Mouse (Mus musculus) midbrain, embryonic 11.5 days (tissue): Measurements from ENCODE around the gene Dpy19l1. TPM values are rescaled to one million over a fixed set of nuclear protein-coding genes. Genes with fewer than 3 reads are reported as not detected.

Source experiments
- ATAC-seq: fragments of 200-750 bp; cut with Nextera tagmentation; 2 replicates; pipeline ENCODE4 v1.8.0; 2017; ENCODE audit warnings: moderate TSS enrichment, moderate library complexity; ENCODE audit not compliant: low FRiP score
- DNase-seq: peaks from one replicate; pipeline ENCODE4 v3.0.0; 2015; ENCODE audit warnings: low spot score; ENCODE audit errors: missing footprints
- H3K27ac ChIP-seq: fragments of 300-500 bp; sonication (generic); 2 replicates; pipeline ENCODE4 v1.5.1; 2014; ENCODE audit warnings: low read depth, low read length
- H3K27me3 ChIP-seq: fragments of 300-500 bp; sonication (generic); 2 replicates; pipeline ENCODE4 v1.6.1; 2014; ENCODE audit warnings: mild to moderate bottlenecking, low read length, moderate library complexity, mixed read lengths; ENCODE audit not compliant: control insufficient read depth, insufficient read depth
- H3K36me3 ChIP-seq: fragments of 300-500 bp; sonication (generic); 2 replicates; pipeline ENCODE4 v1.6.1; 2014; ENCODE audit warnings: mild to moderate bottlenecking, low read length, moderate library complexity, mixed read lengths; ENCODE audit not compliant: control insufficient read depth, insufficient read depth
- H3K4me1 ChIP-seq: fragments of 300-500 bp; sonication (generic); 2 replicates; pipeline ENCODE4 v1.6.1; 2014; ENCODE audit warnings: low read length; ENCODE audit not compliant: control insufficient read depth, insufficient read depth
- H3K4me2 ChIP-seq: fragments of 300-500 bp; sonication (generic); 2 replicates; pipeline ENCODE4 v1.6.1; 2014; ENCODE audit warnings: mild to moderate bottlenecking, moderate library complexity
- H3K4me3 ChIP-seq: fragments of 300-500 bp; sonication (generic); 2 replicates; pipeline ENCODE4 v1.5.1; 2014; ENCODE audit warnings: low read depth, low read length
- H3K9ac ChIP-seq: fragments of 300-500 bp; sonication (generic); 2 replicates; pipeline ENCODE4 v1.6.1; 2014; ENCODE audit warnings: low read length
- H3K9me3 ChIP-seq: fragments of 300-500 bp; sonication (generic); 2 replicates; pipeline ENCODE4 v1.6.1; 2016; ENCODE audit warnings: low read length; ENCODE audit not compliant: control insufficient read depth
- WGBS: fragments of 180-500 bp; shearing (Covaris S2); extraction: QIAGEN DNeasy Blood & Tissue Kit; methylation state at CpG from one replicate; pipeline ENCODE4 v1.1.7; 2014; 5-methylcytosine and 5-hydroxymethylcytosine counted together
- polyA plus RNA-seq: library from polyadenylated mRNA; unstranded; fragments of >200 nt; fragmentation: Nextera tagmentation; extraction: Ambion mirVana; gene quantifications from 2 replicates; pipeline ENCODE4 v1.2.1, GENCODE M21; 2014

Gene Dpy19l1
- polyA plus RNA-seq, 1 experiment from 2014 or later, result 17.2 TPM

DNA sequence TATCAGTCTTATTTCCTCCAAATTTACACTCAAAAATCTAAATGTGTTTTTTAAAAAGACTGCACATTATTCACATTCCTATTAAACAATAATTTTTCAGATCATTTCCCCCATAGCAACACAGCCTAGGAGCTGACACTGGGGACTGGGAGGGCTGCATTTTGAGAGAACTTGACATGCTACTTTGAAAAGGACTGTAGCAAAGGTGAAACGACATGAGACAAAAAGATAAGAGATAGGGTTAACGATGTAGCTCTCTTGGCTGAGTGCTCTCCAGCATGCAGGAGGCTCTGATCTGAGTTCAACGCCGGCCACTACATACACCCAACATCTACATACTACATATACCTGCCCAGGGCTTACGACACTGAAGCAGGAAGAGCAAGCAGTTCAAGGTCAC, 20.6 kb downstream of the Dpy19l1 start:
- no peaks in the 10 kb centered on the region for H3K4me1 ChIP-seq
- no peak overlapping the region for H3K4me2 ChIP-seq
- no peaks in the 10 kb centered on the region for H3K27me3 ChIP-seq
- H3K9me3 ChIP-seq, result no peaks in the 10 kb centered on the region
- no peaks in the 10 kb centered on the region; the same call in 1 of the 2 replicates for H3K36me3 ChIP-seq
- no peak overlapping the region for H3K4me3 ChIP-seq
- ATAC-seq, result no peak
- H3K9ac ChIP-seq, result no peak overlapping the region
- 87% methylated on average over 5 of the region's 5 CpGs for WGBS
- H3K27ac ChIP-seq, result no peak overlapping the region
- no peak for DNase-seq

DNA sequence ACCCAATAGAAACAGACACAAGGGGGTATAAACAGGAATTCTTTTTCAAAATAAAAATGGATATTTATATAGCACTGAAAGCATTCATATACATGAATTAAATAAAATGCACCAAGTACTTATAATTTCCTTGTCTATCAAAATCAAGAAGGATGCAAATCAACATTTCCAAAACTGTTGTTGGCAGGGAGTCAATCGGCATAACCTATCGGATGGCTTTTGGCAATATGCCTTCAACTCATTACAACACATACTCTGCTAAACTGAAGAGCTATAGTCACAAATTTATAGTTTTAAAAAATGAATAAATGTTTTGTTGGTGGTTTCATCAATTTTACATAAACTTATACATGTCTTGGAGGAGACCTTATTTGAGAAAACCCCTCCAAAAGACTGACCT, 25.7 kb downstream of the Dpy19l1 start:
- Histone ChIP-seq H3K27me3 (no peaks in the 10 kb centered on the region), H3K4me3 (no peak overlapping the region), H3K36me3 (no peaks in the 10 kb centered on the region; the same call in 1 of the 2 replicates), H3K4me2 (no peak overlapping the region), H3K27ac (no peak overlapping the region), H3K9ac (no peak overlapping the region), H3K9me3 (no peaks in the 10 kb centered on the region), H3K4me1 (no peaks in the 10 kb centered on the region)
- DNase-seq, result no peak
- ATAC-seq, result no peak
- 92% methylated on average over 2 of the region's 2 CpGs for WGBS

DNA sequence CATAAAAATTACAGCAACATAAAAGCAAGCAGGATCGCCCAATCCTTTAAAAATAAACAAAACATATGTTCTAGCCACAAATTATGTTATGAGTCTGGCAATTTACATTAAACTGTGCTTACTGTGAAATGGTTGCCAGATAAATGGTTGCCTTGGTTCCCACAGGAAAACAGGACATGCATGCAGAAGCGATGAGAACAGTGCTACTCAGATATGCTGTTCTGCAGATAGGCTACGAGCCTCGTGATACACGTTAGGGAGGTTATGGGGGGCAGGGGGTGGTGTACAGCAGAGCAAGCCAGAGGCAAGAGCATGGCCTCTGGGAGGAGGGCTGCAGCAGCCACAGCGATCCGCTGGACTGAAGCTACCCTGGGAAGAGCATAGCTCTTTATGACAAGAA, 29.1 kb downstream of the Dpy19l1 start:
- Histone ChIP-seq H3K4me2 (no peak overlapping the region), H3K36me3 (no peaks in the 10 kb centered on the region; the same call in 1 of the 2 replicates), H3K27me3 (no peaks in the 10 kb centered on the region), H3K9me3 (no peaks in the 10 kb centered on the region), H3K27ac (no peak overlapping the region), H3K4me1 (no peaks in the 10 kb centered on the region), H3K4me3 (no peak overlapping the region), H3K9ac (no peak overlapping the region)
- DNase-seq (no peak), ATAC-seq (no peak)
- WGBS, result 95% methylated on average over 7 of the region's 7 CpGs

DNA sequence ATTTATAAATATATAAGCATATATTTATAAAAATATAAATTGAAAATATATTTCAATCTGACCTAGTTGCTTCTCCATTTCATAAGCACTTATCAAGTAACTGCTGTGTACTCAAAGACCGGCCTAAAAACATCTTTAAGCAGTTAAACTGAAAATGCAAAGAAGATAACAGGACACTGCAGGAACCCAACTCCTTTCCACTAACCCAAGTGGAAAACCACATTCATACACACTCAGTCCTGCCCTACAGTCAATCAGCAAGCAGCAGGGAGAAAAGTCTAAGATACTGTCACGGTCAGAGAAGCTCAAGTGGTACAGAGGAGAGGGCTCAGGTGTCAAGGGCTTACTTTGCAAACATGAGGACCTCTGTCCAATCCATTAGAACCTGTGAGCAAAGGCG, 30.4 kb downstream of the Dpy19l1 start:
- Histone ChIP-seq H3K27ac (no peak overlapping the region), H3K4me3 (no peak overlapping the region), H3K9me3 (no peaks in the 10 kb centered on the region), H3K4me1 (no peaks in the 10 kb centered on the region), H3K36me3 (no peaks in the 10 kb centered on the region; the same call in 1 of the 2 replicates), H3K4me2 (no peak overlapping the region), H3K9ac (no peak overlapping the region), H3K27me3 (no peaks in the 10 kb centered on the region)
- DNase-seq (no peak), ATAC-seq (no peak)
- 88% methylated on average over 3 of the region's 3 CpGs for WGBS

DNA sequence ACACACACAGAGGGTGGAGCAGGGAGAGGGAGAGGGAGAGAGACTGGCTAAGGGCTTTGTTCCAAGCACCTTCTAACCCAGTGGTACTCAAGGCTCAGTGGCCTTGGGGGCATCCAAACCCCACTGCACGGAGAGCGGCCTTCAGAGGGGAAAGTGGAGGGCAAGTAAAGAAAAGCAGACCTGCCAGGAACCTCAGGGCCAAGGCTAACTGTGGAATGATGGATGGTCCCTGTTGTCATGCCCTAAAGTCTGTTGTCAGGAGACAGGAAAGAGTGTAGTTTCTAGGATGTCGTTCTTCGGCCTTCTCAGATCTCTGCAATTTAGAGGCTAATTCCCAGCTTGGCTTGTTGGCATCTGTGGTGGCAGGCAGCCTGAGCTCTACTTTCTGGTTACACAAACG, 32.8 kb downstream of the Dpy19l1 start:
- DNase-seq (no peak), ATAC-seq (no peak)
- Histone ChIP-seq H3K9ac (no peak overlapping the region), H3K27me3 (no peaks in the 10 kb centered on the region), H3K9me3 (no peaks in the 10 kb centered on the region), H3K4me2 (no peak overlapping the region), H3K4me3 (no peak overlapping the region), H3K36me3 (no peaks in the 10 kb centered on the region), H3K27ac (no peak overlapping the region), H3K4me1 (no peaks in the 10 kb centered on the region)
- 90% methylated on average over 5 of the region's 5 CpGs for WGBS

DNA sequence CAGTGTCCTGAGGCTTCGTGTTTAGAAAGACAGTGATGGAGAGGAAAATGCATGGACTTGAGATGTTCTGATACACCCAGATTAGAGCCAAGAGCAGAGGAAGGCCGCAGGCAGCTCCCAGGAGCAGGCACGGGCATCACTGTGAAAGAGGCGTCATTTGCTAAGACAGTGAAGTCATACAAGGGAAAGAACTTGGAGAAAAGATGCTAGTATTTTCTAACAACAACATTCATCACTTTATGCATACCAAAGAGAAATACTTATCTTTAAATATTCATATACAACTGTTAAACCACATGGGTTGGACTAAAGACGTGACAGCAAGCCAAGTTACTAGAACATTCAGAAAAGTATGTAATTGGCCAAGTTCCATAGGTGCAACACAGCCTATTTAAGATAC, 35.8 kb downstream of the Dpy19l1 start:
- Histone ChIP-seq H3K9ac (no peak overlapping the region), H3K27me3 (no peaks in the 10 kb centered on the region), H3K4me2 (no peak overlapping the region)

DNA sequence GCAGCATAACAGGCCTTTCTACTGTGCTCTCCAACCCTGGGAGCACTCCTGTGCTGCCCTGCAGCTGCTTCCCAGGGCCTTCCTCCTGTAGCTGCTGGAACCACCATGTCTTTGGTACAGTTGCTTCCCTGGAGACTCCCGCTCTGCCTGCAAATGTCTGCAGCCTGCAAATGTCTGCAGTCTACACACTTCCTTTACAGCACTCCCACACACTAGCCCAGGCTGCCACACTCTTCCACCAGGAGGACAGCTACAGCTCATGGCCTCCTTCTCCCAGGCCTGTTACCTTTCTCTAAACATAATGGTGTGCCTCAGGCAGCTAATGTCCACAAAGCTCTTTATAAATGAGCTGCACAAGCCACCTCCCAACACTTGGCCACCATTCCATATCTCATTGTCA, 36.3 kb downstream of the Dpy19l1 start:
- H3K27me3 ChIP-seq, result no peaks in the 10 kb centered on the region
- WGBS, result 100% methylated on average over 1 of the region's 1 CpGs
- no peaks in the 10 kb centered on the region for H3K9me3 ChIP-seq
- DNase-seq (no peak), ATAC-seq (no peak)
- no peak overlapping the region for H3K27ac ChIP-seq
- no peaks in the 10 kb centered on the region for H3K36me3 ChIP-seq
- no peak overlapping the region for H3K4me2 ChIP-seq
- H3K4me3 ChIP-seq, result no peak overlapping the region
- H3K4me1 ChIP-seq, result no peaks in the 10 kb centered on the region
- H3K9ac ChIP-seq, result no peak overlapping the region

More for the DNA sequence above, 35.8 kb downstream of the Dpy19l1 start:
- Histone ChIP-seq H3K4me3 (no peak overlapping the region), H3K4me1 (no peaks in the 10 kb centered on the region), H3K27ac (no peak overlapping the region), H3K36me3 (no peaks in the 10 kb centered on the region), H3K9me3 (no peaks in the 10 kb centered on the region)
- 91% methylated on average over 5 of the region's 5 CpGs for WGBS
- DNase-seq (no peak), ATAC-seq (no peak)

DNA sequence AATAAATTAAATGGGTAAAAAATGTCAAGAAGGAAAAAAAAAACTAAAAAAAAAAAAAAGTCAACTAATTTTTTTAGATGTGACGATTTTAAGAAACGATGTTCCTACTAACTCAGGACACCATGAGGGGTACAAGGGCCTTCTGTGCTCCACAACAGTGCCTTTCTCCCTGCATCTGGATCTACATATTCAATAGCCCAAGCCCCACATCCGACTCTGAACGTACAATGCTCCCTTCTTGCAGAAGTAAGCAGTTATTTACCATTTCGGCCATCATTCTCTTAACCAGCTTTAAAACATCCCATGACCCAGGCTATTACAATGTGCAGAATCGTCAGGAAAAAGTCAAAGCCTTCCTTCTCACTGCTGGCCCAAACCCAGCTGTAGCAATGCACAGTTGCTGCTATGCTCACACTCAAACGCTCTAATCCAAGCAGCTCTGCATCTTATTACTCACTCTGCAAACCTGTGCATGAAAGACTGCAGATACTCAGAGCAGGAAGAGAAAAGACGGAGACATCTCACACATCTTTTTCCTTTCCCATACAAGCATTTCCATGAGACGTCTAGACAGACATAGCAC, 41.5 kb downstream of the Dpy19l1 start:
- no peak overlapping the region for H3K9ac ChIP-seq
- no peak overlapping the region for H3K27ac ChIP-seq
- no peak overlapping the region for H3K4me3 ChIP-seq
- H3K4me1 ChIP-seq, result no peaks in the 10 kb centered on the region
- WGBS, result 84% methylated on average over 9 of the region's 9 CpGs
- no peaks in the 10 kb centered on the region for H3K27me3 ChIP-seq
- H3K9me3 ChIP-seq, result no peaks in the 10 kb centered on the region
- H3K36me3 ChIP-seq, result no peaks in the 10 kb centered on the region
- no peak overlapping the region for H3K4me2 ChIP-seq
- no peak for ATAC-seq
- no peak for DNase-seq

DNA sequence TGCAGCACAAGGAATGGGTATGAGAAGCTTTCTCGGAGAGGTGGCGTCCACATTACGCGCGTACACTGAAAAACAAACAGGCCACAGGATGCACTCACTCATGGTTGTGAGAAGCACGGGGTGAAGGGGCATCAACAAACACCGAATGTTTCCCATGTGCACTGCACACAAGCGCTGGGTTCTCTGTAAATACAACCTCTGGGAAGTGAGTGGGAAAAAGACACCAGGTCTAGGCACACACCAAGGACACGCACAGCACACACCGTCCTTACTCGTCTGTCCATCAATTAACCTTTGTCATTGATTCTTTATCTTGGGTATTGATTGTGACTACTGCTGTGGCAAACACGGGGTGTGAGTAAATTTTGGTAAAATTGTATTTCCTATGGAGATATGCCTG, 49.1 kb downstream of the Dpy19l1 start:
- DNase-seq (no peak), ATAC-seq (no peak)
- no peak overlapping the region for H3K9ac ChIP-seq
- H3K4me3 ChIP-seq, result no peak overlapping the region
- no peaks in the 10 kb centered on the region for H3K4me1 ChIP-seq
- H3K27ac ChIP-seq, result no peak overlapping the region
- H3K9me3 ChIP-seq, result no peaks in the 10 kb centered on the region
- H3K27me3 ChIP-seq, result no peaks in the 10 kb centered on the region
- no peaks in the 10 kb centered on the region; the same call in 1 of the 2 replicates for H3K36me3 ChIP-seq
- no peak overlapping the region for H3K4me2 ChIP-seq
- 92% methylated on average over 12 of the region's 12 CpGs for WGBS
